Mouse (Mus musculus): Measurements from ENCODE around the gene Rtn4ip1.
"Not testable (repeated sequence)": the region's sequence is repeated elsewhere in the genome, so short reads cannot be mapped to it uniquely, and the experiment has no call there.

Gene Rtn4ip1

GRCm38 (mm10) chr10:43901578-43902194 lies at the start of gene Rtn4ip1, which contains the start of gene Qrsl1:
Rtn4ip1 (plus strand) TSS chr10:43901807.
Qrsl1 (minus strand) TSS chr10:43901745.
- DNase-seq: peak; percentile 94 to 96

GRCm38 (mm10) chr10:43851898-43852297 lies 49.7 kb upstream of the Rtn4ip1 start:
- DNase-seq: no peak

GRCm38 (mm10) chr10:43855916-43856315 lies 45.7 kb upstream of the Rtn4ip1 start:
- no peak for DNase-seq

DNA sequence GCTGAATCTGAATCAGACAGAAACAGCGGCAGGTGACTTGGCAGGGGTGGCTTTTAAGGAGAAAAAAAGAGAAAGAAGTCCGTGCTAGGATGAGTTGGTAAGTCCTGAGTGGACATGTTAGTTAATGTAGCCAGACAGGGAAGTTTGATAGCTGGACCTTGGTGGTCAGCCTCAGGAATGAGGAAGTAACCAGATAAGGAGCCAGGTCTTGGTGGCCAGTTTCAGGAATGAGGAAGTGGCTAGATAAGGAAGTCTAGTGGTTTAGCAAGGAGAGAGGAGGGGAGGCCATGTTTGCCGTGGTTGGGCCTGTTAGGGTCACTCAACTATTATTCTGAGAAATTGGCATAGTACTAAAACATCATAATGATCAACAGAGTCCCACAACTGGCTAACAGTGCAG lies 45.3 kb upstream of the Rtn4ip1 start:
- DNase-seq: no peak

- peak; percentile 63 to 64 for DNase-seq
Observed at GRCm38 (mm10) chr10:43870752-43871151, 30.9 kb upstream of the Rtn4ip1 start.

DNA sequence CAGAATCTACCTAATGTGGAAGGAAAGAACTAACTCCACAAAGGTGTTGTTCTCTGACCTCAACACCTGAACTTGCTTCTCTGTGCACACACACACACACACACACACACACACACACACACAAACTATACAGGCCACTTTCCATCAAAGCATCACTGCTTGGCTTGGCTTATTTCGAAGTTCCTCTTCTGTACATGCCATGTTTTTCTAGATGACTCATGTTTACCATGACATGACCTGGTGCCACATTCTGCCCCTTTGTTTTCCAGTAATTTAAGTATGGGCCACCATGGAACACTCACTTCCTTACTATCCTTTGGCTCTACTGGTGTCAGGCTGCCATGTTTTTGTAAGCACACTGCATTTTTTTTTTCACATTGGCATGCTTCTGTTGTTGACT lies 30.1 kb upstream of the Rtn4ip1 start:
- no peak for DNase-seq

GRCm38 (mm10) chr10:43887676-43888075 lies 13.9 kb upstream of the Rtn4ip1 start:
- DNase-seq: no peak

DNA sequence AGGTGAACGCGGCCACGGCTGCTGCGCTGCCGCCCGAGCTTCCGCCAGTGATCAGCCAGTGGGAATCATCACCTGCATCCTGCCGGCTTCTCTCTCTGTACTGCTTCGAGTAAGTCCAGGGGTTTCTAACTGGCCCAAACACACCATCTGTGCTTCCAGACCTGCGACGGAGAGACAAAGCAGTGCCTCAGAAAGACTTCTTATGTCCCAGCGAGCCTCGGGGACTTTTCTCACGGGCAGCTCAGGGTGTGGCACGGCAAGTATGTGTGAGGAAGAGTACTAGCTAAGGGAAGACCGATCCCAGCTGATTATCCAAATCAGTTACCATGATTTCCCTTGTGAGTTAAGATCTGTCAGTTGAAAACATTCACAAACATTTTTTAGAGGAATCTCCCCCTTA lies 12.6 kb upstream of the Rtn4ip1 start:
- no peak for DNase-seq

DNA sequence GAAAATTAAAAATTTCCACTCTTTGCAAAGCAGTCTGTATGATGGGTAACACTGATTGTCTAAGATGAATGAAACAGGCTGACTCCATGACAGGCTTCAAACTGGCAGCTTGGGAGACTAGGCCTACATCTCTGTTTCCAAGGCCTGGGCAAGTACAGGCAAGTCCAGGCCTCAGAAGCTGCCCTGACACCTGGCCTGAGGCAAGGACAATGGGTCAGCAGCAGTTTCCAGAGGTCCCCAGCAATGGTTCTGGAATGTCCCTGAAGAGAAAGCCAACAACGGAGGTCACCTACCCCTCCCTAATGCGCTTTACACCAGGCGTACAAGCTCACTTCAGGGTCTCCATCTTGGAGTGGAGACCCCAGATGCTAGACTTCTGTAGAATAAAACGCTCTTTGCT lies 8.6 kb upstream of the Rtn4ip1 start:
- no peak for DNase-seq

DNA sequence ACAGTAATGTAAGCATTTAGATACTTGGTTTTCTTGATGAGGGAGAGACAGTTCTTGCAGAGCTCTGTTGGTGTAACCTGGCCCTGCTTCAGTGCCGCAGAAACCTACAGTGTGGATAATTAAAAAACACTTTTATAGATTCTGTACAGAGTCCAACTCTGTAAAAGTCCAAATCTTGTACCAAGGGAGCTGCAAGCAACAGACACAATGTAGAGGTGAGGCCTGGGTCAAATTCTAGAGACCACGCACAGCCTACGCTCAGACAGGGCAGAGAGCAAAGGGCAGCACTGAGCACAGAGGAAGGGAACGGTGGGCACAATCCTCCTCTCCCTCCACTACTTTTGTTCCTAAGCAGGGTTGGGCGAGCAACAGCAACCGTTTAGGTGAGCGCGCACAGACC lies 5.5 kb upstream of the Rtn4ip1 start:
- DNase-seq: peak in 1 of 2 experiments; percentile 21

DNA sequence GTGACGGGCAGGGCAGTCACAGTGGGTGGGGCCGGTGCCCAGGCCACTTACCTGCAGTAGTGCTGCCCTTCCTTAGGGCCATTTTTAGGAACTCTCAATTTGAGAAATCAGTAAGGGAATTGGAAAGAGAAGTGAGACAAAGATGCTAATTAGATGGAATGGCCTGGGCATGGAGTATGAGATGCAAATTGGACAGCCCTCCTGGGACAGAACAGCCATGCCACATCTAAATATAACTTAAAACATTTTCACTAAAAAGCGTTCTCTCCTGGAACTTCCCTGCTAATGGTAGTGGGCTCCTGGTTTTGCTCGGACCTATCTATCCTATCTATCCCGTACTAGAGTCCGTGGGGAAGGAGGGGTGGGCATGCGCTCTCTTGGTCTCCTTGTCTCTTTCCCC lies 3.3 kb upstream of the Rtn4ip1 start:
- DNase-seq: no peak

- no peak for DNase-seq
Observed at GRCm38 (mm10) chr10:43900883-43901570, 580 bp upstream of the Rtn4ip1 start.

DNA sequence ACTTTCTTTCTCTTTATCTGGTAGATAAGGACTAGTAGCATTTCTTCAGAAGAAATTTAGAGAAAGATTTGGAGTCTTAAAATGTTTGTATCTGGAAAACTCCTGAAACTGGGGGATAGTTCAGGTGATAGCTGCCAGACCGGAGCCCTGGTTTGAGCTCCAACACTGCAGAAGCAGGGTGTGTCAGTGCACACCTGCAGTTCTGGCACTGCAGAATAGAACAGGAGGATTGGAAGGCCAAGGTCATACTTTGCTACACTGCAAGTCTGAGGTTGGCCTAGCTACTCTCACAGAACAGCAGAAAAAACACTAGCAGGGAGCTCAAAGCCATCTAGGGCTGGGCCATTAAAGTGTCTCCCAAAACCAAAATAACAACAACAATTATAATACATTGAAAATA lies 3.0 kb downstream of the Rtn4ip1 start:
- DNase-seq: no peak

- DNase-seq: no peak
Observed at GRCm38 (mm10) chr10:43910032-43910872, 8.6 kb downstream of the Rtn4ip1 start.

DNA sequence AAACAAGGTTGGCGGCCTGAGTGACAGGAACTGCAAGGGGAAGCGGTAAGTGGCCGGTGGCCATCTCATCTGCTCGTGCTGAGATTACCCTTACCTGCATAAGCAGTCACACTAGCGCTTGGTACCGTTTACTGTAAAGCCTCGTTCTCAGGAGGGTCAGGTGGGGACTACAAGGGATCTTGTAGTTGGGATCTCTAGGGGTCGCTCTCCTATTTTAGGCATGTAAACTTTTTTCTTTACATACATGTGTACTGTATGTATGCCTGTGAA lies 9.2 kb downstream of the Rtn4ip1 start:
- no peak for DNase-seq

DNA sequence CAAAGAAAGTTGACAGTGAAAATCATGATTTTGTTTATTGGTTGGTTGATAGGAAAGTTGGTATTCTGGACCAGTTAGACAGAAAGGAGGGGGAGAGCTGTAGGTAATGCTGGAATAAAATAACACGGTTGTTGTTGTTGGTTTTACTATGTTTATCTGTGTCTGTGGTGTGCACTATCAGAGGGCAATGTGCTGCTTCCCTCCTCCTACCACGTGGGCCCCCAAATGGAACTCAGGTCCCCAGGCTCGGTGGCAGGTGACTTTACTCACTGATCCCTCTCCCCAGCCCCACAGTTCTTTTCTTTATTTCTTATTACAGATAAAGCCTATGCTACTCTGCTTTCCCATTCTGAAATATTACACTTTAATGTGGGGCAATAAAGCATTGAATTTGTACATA lies 10.6 kb downstream of the Rtn4ip1 start:
- DNase-seq: no peak

- no peak for DNase-seq
Observed at GRCm38 (mm10) chr10:43916181-43916580, 14.6 kb downstream of the Rtn4ip1 start.

GRCm38 (mm10) chr10:43916737-43917136 lies 15.1 kb downstream of the Rtn4ip1 start:
- no peak for DNase-seq

DNA sequence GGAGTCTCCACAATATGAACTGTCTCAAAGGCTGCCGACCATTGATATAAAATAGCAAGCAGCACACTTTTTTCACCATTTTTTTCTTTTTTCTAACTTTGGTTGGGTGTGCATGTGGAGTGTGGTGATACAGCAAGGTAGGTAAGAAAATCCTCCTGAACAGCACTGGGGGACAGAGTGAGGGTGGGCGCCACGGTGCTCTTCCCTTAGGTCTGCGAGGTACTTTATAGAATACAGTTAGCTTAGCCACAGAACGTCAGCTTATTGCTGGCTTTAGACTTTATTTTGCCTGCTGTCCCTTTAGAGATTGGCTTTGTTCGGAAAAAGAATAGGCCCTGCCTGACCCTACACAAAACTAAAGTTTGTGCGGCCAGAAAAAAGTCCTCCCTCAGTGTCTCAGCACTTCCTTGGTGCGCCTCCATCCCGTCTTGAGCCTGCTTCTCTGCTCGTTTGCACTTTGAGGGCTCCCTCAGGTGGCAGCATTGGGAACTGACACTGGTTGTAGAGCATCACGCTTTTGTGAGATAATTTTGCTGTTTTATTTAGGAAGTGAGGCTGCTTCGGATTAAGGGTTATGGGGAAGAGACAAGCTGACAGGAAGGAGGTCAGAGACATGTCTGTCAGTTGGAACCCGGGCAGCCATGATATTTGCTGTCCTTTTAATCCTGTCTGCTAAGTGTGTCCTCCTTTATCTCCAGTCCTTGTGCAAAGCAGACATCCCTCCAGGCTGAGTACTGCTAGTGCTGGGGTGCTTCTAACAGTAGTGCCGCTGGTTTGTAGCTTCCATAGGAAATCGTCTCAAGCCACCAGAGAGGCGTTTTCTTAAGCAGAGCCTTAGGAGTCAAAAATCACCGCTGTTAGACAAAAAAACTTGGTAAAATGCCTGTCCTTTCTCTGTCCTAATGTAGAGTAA lies 17.3 kb downstream of the Rtn4ip1 start:
- peak; percentile 94 for DNase-seq

GRCm38 (mm10) chr10:43923096-43923495 lies 21.5 kb downstream of the Rtn4ip1 start:
- no peak for DNase-seq

- not testable (repeated sequence) for DNase-seq
Observed at GRCm38 (mm10) chr10:43925776-43926175, 24.2 kb downstream of the Rtn4ip1 start.

- DNase-seq: no peak
Observed at GRCm38 (mm10) chr10:43927736-43928135, 26.1 kb downstream of the Rtn4ip1 start.

DNA sequence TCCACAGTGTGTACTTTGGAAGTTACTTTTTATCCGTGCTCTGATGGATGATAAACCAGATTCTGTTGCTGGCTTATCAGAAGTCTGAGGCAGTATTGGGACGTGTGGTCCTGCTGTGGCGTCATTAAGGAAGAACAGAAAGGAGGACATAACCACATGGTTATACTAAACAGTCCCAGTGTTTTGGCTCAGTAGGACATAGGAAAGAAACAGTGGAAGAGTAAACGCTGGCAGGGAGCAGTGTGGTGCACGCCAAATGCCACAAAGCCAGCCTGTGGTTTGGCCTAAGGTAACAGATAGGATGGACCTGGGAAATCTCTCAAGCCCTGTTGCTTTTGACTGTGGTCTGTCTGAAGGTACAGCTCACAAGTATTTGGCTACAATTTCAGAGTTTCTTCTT lies 27.0 kb downstream of the Rtn4ip1 start:
- DNase-seq: no peak
